Mouse (Mus musculus) intestine, embryonic 14.5 days (tissue): ENCODE measurements at regions not wholly inside any gene's neighbourhood (a gene's known extent, or its start where the extent isn't known, plus 50 kb on each side); places are given as distances from the start of the nearest gene placed in this dataset.
A peak's percentile ranks its signal among the peaks of the same experiment; 100 is the strongest.
"Not testable (repeated sequence)": the region's sequence is repeated elsewhere in the genome, so short reads cannot be mapped to it uniquely, and the experiment has no call there.

Experiments
- ATAC-seq: fragments of 200-750 bp; cut with Nextera tagmentation; replicated peaks from 2 replicates; pipeline ENCODE4 v1.8.0; 2017; ENCODE audit warnings: low read depth, moderate number of reproducible peaks, moderate TSS enrichment, moderate library complexity; ENCODE audit not compliant: low FRiP score, low TSS enrichment
- DNase-seq: peaks from one replicate; pipeline ENCODE4 v3.0.0-alpha.2; 2018; ENCODE audit warnings: low spot score
- H3K27ac ChIP-seq: fragments of 300-500 bp; sonication (generic); 2 replicates; pipeline ENCODE4 v1.5.1; 2014; ENCODE audit warnings: low read depth, mild to moderate bottlenecking, control low read depth
- H3K27me3 ChIP-seq: fragments of 300-500 bp; sonication (generic); replicated peaks from 2 replicates; pipeline ENCODE4 v1.6.1; 2014; ENCODE audit warnings: low read length, control low read depth; ENCODE audit not compliant: control insufficient read depth, insufficient read depth
- H3K36me3 ChIP-seq: fragments of 300-500 bp; sonication (generic); 2 replicates; pipeline ENCODE4 v1.6.1; 2014; ENCODE audit warnings: low read length, control low read depth; ENCODE audit not compliant: control insufficient read depth, insufficient read depth
- H3K4me1 ChIP-seq: fragments of 300-500 bp; sonication (generic); replicated peaks from 2 replicates; pipeline ENCODE4 v1.6.1; 2014; ENCODE audit warnings: low read length, control low read depth, mixed read lengths; ENCODE audit not compliant: control insufficient read depth, insufficient read depth
- H3K4me2 ChIP-seq: fragments of 300-500 bp; sonication (generic); 2 replicates; pipeline ENCODE4 v1.6.1; 2014; ENCODE audit warnings: low read length
- H3K4me3 ChIP-seq: fragments of 300-500 bp; sonication (generic); 2 replicates; pipeline ENCODE4 v1.5.1; 2014; ENCODE audit warnings: low read depth, low read length, control low read depth, mixed read lengths
- H3K9ac ChIP-seq: fragments of 300-500 bp; sonication (generic); 2 replicates; pipeline ENCODE4 v1.6.1; 2014; ENCODE audit warnings: mild to moderate bottlenecking, low read length
- H3K9me3 ChIP-seq: fragments of 300-500 bp; sonication (generic); 2 replicates; pipeline ENCODE4 v1.6.1; 2016; ENCODE audit warnings: low read length, control low read depth; ENCODE audit not compliant: control insufficient read depth
- WGBS: fragments of 180-500 bp; shearing (Covaris S2); extraction: QIAGEN DNeasy Blood & Tissue Kit; methylation state at CpG from one replicate; pipeline ENCODE4 v1.1.7; 2014; 5-methylcytosine and 5-hydroxymethylcytosine counted together

- no peak for ATAC-seq
- H3K9ac ChIP-seq = no peak overlapping the region
These were observed 339.2 kb downstream of the Adam3 start for GRCm38 (mm10) chr8:24386462-24386861.

GRCm38 (mm10) chr8:24383963-24384435, 341.7 kb downstream of the Adam3 start:
- H3K4me2 ChIP-seq = no peak overlapping the region
- H3K27ac ChIP-seq = no peak overlapping the region
- ATAC-seq (no peak), DNase-seq (no peak)
- H3K36me3 ChIP-seq = no peaks in the 10 kb centered on the region
- peaks cover 6% of the 10 kb centered on the region; the same call in 1 of the 2 replicates for H3K9me3 ChIP-seq
- no peak overlapping the region for H3K9ac ChIP-seq
- WGBS = 72% methylated on average over 8 of the region's 8 CpGs
- H3K4me1 ChIP-seq = no peaks in the 10 kb centered on the region; the same call in 1 of the 2 replicates
- no peak overlapping the region for H3K4me3 ChIP-seq
- no peaks in the 10 kb centered on the region for H3K27me3 ChIP-seq

More at GRCm38 (mm10) chr8:24386462-24386861, 339.2 kb downstream of the Adam3 start:
- H3K27ac ChIP-seq = no peak overlapping the region
- H3K9me3 ChIP-seq = no peaks in the 10 kb centered on the region
- no peaks in the 10 kb centered on the region for H3K36me3 ChIP-seq
- WGBS = 4% methylated on average over 3 of the region's 3 CpGs
- no peaks in the 10 kb centered on the region for H3K27me3 ChIP-seq
- DNase-seq = peak; percentile 93
- no peak overlapping the region for H3K4me2 ChIP-seq
- no peak overlapping the region for H3K4me3 ChIP-seq
- H3K4me1 ChIP-seq = no peaks in the 10 kb centered on the region; the same call in 1 of the 2 replicates

- Histone ChIP-seq H3K27me3 (no peaks in the 10 kb centered on the region), H3K4me3 (no peak overlapping the region), H3K36me3 (no peaks in the 10 kb centered on the region), H3K9ac (no peak overlapping the region), H3K4me2 (no peak overlapping the region), H3K9me3 (peaks cover 6% of the 10 kb centered on the region; the same call in 1 of the 2 replicates), H3K4me1 (no peaks in the 10 kb centered on the region; the same call in 1 of the 2 replicates), H3K27ac (no peak overlapping the region)
- ATAC-seq (no peak), DNase-seq (no peak)
- WGBS = 55% methylated on average over 14 of the region's 14 CpGs
These were observed 342.3 kb downstream of the Adam3 start for GRCm38 (mm10) chr8:24383130-24383962.

GRCm38 (mm10) chr8:24381666-24382253, 343.9 kb downstream of the Adam3 start:
- no peak overlapping the region for H3K4me2 ChIP-seq
- no peaks in the 10 kb centered on the region for H3K27me3 ChIP-seq
- H3K9ac ChIP-seq = no peak overlapping the region
- no peaks in the 10 kb centered on the region; the same call in 1 of the 2 replicates for H3K4me1 ChIP-seq
- 58% methylated on average over 3 of the region's 3 CpGs for WGBS
- no peaks in the 10 kb centered on the region for H3K36me3 ChIP-seq
- DNase-seq (peak; percentile 39), ATAC-seq (no peak)
- no peak overlapping the region for H3K27ac ChIP-seq
- peaks cover 6% of the 10 kb centered on the region; the same call in 1 of the 2 replicates for H3K9me3 ChIP-seq
- no peak overlapping the region for H3K4me3 ChIP-seq

GRCm38 (mm10) chr8:24378070-24378469, 347.6 kb downstream of the Adam3 start:
- Histone ChIP-seq H3K9ac (no peak overlapping the region), H3K27ac (no peak overlapping the region), H3K4me2 (no peak overlapping the region), H3K27me3 (no peaks in the 10 kb centered on the region), H3K36me3 (no peaks in the 10 kb centered on the region), H3K4me1 (no peaks in the 10 kb centered on the region), H3K9me3 (peaks cover 6% of the 10 kb centered on the region; the same call in 1 of the 2 replicates), H3K4me3 (no peak overlapping the region)
- DNase-seq = no peak
- ATAC-seq = no peak

GRCm38 (mm10) chr8:24376846-24377245, 348.8 kb downstream of the Adam3 start:
- H3K4me1 ChIP-seq, H3K4me3 ChIP-seq, H3K36me3 ChIP-seq, H3K9me3 ChIP-seq, H3K9ac ChIP-seq, ATAC-seq, DNase-seq, H3K4me2 ChIP-seq, H3K27me3 ChIP-seq, H3K27ac ChIP-seq: not testable (repeated sequence)
- WGBS = 96% methylated on average over 10 of the region's 10 CpGs

- H3K36me3 ChIP-seq = no peaks in the 10 kb centered on the region
- no peaks in the 10 kb centered on the region for H3K4me1 ChIP-seq
- no peaks in the 10 kb centered on the region for H3K27me3 ChIP-seq
- DNase-seq (no peak), ATAC-seq (no peak)
- H3K9ac ChIP-seq = no peak overlapping the region
- H3K4me2 ChIP-seq = no peak overlapping the region
- H3K4me3 ChIP-seq = no peak overlapping the region
- H3K9me3 ChIP-seq = no peaks in the 10 kb centered on the region
- 85% methylated on average over 1 of the region's 1 CpGs for WGBS
- H3K27ac ChIP-seq = no peak overlapping the region
These were observed 351.1 kb downstream of the Adam3 start for GRCm38 (mm10) chr8:24374503-24374902.

- Histone ChIP-seq H3K9me3 (no peaks in the 10 kb centered on the region), H3K9ac (no peak overlapping the region), H3K4me3 (no peak overlapping the region), H3K4me1 (no peaks in the 10 kb centered on the region), H3K27ac (no peak overlapping the region), H3K36me3 (no peaks in the 10 kb centered on the region), H3K27me3 (no peaks in the 10 kb centered on the region), H3K4me2 (no peak overlapping the region)
- DNase-seq = no peak
- no peak for ATAC-seq
- 84% methylated on average over 4 of the region's 4 CpGs for WGBS
These were observed 353.6 kb downstream of the Adam3 start for GRCm38 (mm10) chr8:24372068-24372467.
